Mouse (Mus musculus): ENCODE results near the gene Col4a3.

Col4a3 gene

DNA sequence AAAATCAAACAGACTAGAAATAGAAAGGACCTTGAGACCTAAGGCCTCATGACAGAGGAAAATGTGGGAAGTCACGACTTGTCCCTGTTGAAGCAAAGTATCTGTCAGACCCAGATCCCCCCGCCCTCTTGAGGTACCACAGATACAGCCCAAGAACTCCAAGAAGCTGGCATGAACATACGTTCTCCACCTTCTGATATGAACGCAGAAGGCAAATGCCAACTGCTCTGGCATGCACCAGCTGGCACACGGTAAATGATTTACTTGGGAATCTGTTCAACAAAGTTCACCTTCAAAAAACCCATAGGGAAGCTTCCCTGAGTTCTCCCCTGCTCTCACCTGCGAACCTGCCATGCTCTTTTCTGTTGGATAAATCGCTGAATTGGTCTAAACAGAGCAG lies 19.1 kb downstream of the Col4a3 start:
- no peak for DNase-seq (ENCODE audit: low read depth, low spot score)

DNA sequence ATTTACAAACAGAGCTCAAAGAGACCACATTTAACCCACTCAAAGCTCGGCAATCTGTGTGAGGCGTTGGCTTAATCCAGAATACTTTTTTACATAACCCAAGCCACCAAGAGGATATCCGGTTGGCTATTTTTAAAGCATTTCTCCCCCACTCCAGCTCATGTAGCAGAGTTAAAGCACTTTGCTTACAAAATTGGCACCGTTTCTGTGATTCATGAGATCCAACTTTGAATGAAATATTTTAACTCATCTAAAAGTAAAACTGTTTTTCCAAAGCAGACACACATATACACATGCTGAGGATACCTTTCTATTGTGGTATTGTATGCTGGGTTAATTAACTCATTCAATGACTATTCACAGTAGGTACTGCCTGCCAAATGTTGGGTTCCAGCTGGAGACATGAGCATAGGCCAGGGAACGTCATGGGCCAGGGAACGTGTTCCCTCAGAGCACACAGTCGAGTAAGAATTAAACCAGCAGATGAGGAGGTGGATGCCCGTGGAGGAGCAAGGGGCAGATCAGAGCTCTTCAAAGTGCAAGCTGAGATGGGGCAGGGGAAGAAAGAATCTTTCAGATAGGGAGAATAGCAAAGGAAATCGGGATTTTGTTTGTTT lies 22.0 kb downstream of the Col4a3 start:
- no peak for DNase-seq (ENCODE audit: low read depth, low spot score)

DNA sequence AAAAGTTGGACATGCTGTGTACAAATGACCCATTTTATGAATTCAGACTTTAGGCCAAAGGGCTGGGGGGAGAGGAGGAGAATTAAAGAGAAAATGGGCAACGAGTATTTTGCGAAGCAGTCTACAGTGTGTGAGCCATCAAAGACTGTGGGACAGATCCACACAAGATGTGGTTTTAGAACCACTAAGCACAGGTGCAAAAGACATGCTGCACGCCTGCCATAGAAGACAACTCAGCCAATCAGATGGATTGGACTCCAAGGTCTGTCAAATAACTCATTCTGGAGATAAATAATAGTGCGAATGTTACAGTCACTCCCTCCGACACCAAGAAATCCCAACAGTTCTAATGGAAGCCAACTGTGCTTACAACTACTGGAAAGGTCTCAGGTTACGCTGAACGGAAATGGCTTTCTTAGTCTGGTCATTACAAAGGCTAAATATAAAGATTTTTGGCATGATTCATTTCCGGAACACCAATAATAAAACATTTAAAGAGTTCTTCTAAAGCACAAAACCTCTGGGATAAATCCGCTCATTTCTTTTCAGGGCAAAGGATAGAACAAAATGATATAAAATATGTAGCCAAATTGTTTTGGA lies 25.4 kb downstream of the Col4a3 start:
- DNase-seq (ENCODE audit: low read depth, low spot score) = no peak

DNA sequence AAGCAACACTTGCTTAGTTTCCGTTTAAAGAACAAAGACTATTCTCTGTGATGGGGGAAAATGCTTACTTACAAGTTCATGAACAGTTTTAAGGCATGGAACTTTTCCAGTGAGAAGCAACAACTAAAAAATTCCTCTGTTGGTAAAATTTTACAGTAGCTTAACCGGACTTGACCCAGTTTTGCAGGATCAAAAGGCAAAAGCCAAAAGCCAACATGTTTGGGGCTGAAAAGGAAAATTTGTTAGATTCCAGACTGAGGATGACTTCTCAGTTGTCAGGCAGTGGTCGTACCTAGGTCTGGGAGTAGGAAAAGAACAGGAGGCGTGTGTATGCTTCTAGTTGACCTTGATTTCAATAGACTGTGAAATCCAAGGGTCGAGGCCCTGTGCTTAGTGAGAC lies 31.3 kb downstream of the Col4a3 start:
- DNase-seq (ENCODE audit: low read depth, low spot score) = no peak

DNA sequence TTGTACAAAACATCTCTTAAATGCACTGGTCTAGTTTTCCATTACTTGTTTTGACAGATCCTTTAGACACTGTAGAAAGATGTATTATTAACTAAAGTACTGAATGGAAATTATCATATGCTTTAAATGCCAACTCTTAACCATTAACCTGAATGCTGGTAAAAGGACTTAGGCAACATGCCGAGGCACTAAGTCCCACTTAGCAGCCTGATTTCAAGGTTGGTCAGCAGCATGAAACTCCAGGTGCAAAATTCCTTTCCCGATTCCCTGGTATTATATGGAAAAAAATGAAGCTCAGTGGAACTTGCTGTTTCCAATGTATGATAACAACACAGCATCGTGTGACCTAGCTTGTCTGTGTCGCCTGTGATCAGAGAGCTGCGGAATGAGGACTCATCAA lies 31.9 kb downstream of the Col4a3 start:
- no peak for DNase-seq (ENCODE audit: low read depth, low spot score)

DNA sequence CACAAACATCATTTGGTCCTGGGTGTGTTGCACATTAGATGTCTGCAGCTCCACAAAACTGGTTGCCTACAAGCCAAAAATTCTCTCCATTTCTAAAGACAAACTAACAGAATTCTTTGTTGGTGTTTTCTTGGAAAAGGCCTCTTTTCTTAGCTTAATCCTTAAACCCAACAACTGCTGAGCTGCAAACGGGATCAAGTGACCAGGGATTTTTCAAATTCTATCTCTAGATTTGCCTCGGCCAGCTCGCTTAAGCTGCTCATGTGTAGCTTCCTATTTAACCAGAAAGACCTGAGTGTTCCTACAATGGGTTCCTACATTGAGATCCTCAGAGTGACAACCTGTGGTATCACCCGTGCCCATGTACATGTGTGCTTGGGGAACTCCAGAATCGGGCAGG lies 33.3 kb downstream of the Col4a3 start:
- no peak for DNase-seq (ENCODE audit: low read depth, low spot score)

DNA sequence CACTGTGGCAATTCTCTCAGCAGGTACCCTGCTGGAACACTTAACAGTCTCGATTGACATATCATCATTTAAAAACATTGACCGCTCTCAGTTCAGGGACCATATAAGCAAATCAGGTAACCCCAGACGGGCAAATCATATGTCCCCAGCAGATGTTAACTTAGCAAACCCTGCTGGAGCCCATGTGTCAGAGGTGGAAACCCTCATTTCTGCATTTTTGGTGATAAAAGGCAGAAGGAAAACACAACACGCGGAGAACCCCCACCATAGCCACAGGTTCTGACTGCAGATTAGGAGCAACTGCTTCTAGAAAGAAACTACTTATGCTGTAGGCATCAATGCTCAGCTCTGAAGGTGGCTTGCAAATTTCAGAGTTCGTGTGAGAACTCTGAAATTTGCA lies 38.2 kb downstream of the Col4a3 start:
- DNase-seq (ENCODE audit: low read depth, low spot score) = no peak

DNA sequence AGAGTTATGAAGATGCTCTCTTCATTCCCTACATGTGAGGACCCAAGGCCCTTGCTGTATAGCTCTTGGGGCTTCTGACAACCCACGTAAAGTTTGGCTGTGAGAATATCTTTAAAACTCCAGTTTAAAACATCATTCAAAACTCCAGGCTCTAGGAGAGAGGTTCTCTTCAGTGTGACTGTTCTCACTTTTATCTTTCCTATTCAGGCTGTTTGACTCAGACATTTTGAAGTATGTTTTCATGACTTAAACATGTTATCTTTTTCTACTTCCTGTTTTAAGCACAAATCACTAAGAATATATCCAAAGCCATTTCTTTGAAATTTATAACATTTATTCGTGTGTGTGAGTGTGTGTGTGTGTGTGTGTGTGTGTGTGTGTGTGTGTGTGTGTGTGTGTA lies 38.8 kb downstream of the Col4a3 start:
- DNase-seq (ENCODE audit: low read depth, low spot score) = no peak

DNA sequence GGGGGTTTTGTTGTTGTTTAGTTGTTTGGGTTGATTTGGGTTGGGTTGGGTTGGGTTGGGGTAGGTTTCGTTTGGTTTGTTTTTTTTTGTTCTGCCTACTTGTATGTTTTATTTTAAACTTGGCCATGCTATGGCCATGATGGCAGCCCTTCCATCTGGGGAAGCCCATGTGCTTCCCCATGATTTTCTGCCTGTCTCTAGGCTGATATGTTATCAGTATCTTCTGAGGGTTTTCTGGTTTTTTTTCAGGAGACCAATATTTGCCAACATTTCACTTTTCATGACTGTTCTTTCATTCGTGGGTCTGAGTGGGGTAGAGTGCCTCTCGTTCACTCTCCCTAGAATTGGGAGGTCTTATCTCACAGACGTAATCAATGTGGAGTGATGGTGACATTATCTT lies 40.9 kb downstream of the Col4a3 start:
- no peak for DNase-seq (ENCODE audit: low read depth, low spot score)

DNA sequence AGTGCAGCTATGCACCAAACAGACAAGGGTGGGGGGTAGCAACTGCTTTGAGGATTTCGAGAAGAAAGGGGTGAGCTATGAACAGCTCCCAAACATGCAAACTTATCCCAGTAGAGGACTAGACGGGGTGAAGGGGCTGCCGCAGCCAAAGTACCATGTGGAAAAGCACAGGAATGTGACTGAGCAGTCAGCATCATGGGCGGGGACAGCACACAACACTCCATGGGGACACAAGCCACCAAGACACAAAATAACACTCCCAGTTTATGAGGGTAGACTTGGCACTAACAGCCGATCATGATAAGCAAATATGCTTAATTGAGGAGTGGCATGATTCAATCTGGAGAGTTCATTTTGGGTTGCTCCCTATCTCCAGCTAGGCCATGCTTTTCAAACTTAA lies 42.8 kb downstream of the Col4a3 start:
- DNase-seq (ENCODE audit: low read depth, low spot score) = no peak

DNA sequence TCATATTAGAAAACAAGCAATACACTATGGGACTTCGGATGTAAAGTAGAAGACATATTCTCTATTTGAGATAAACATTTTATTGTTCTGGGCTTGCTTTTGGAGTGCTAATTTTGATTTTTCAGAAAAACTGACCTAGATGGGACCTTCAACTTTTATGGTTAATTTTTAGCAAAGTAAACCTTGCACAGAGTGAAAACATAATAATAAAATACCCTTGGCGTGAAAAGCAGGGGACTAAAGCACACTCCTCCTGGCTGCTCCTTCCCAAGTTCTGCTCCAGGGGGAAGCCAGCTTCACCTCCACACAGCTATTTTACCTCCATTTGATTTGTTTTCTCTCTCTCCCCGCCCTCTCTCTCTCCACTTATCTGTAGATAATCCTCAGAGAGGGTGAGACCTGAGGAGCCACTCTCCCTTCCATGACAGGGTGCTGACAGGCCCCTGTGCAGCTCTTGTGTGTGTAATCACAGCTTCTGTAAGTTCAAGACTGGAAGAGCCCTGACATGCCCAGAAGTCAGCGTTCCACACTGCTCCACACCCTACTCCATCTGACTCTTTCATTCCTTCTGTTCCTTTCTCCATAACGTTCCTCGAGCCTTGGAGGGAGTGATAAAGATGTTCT lies 44.6 kb downstream of the Col4a3 start:
- no peak for DNase-seq (ENCODE audit: low read depth, low spot score)

DNA sequence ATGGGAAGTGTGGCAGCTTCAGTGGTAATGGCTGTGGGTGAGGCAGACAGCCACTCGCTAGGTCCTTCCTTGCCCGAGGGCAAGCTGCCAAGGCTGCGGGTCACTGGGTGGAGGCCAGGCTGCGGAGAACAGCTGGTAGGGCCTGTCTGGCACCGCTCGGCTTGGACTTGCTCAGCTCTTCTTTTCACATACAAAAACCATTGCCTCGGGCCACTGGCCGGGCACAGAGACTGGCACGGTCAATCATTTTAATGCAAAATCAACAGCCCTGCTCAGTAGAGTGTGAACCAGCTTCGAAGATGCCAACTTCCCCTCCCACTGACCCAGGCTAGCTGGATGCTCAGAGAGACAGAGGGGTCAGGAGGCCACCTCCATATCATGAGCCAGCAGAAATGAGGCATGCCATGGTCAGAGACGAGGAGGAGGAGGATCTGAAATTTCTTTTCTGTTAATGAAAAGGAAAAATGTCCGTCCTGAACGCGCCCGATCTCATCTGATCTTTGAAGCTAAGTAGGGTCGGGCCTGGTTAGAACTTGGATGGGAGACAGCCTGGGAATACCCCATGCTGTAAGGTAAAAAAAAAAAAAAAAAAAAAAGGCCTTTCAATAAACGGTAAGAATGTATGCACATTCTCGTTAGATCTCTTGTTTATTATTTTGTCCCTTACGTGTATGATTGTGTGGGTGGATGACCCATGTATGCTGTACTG lies 48.0 kb downstream of the Col4a3 start:
- no peak for DNase-seq (ENCODE audit: low read depth, low spot score)

DNA sequence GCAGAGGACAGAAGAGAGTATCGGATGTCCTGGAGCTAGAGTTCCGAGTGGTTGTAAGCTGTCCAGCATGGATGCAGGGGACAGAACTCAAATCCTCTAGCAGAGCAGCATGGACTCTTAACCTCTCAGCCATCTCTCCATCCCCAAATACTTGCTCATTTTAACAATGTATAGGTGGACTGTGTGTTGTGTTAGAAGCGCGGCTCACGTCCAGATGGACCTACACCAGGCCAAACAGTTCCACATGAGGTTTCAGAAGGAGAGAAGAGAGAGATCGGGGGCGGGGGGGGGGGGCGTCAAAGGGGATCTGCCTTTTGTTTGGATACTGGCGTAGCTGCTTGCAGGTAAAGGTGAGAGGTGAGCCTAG lies 48.5 kb downstream of the Col4a3 start:
- no peak for DNase-seq (ENCODE audit: low read depth, low spot score)

DNA sequence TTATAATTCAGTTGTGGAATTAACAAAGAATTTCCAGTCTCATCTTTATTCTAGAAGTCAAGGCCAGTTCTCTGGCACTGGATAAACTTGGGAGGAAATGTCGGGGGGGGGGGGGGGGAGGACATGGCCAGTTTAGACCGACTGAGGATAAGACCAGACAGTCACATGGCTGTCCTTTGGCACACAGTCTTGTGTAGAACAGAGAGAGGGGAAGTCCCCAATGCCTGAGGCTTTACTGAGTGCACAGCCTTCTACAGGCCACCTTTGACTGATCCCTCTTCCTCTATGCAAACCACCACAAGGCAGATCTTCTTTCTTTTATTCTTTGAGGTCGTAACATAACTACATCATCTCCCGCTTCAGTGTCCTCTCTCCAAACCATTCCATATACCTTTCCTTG lies 49.6 kb downstream of the Col4a3 start:
- DNase-seq (ENCODE audit: low read depth, low spot score) = no peak

DNA sequence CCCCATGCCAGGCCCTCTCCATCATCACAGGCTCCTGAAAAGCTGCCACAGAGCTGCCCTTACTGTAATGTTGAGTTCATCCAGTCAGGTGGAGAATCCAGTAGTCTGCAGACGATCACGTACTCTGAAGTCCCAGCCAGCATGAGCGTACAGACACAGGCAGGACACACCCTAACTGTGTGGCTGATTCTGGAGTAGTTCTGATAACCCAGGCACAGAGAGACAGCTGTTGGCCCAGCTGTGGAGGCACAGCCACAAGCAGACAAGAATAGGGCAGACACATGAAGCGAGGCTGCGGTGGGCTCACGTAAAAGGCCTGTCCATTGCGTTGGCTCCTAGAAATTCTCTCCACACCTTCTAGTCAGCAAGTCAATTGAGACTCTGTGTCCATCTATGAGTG lies 50.7 kb downstream of the Col4a3 start:
- DNase-seq (ENCODE audit: low read depth, low spot score) = no peak

DNA sequence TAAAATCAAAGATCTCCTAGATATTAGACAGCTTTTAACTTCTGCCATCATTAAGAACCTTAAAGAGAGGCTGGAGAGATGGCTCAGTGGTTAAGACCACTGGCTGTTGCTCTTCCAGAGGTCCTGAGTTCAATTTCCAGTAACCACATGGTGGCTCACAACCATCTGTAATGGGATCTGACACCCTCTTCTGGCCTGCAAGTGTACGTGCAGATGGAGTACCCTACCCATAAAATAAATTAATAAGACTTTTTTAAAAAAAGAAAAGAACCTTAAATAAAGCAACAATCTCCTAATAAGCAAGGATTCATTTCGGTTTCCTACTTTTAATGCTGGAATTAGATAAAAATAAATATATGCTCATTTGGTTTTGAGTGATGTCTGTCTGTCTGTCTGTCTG lies 51.7 kb downstream of the Col4a3 start:
- DNase-seq (ENCODE audit: low read depth, low spot score) = no peak

DNA sequence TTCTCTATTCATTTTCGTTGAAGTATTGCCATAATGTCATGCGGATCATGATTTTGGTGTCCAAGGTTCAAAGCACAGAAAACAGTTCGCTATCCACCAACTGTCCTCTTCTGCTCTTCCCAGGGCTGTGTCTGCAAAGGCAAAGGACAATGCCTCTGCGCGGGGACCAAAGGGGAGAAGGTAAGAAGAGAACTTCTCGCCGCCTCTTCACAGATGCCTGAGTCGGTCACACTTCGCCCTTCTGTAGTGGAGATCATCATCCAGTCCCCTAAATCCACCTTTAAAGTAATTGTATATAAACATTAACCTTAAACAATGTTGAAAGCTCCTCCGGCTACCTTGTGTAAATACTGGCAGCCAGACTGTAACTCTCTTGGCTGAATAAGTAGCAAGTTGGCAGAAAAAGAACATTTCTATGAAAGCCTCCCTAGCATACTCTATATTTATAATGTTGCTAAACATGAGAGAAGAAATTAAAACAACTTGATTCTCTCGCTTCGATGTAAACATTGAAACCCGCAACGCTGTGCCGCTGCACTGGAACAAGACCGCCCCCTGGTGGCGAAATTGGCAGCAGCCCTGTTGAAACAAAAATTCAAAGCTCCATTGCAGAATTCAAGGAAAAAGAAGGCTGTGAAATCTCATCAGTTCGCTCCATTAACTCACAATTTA lies 54.7 kb downstream of the Col4a3 start:
- no peak for DNase-seq (ENCODE audit: low read depth, low spot score)

DNA sequence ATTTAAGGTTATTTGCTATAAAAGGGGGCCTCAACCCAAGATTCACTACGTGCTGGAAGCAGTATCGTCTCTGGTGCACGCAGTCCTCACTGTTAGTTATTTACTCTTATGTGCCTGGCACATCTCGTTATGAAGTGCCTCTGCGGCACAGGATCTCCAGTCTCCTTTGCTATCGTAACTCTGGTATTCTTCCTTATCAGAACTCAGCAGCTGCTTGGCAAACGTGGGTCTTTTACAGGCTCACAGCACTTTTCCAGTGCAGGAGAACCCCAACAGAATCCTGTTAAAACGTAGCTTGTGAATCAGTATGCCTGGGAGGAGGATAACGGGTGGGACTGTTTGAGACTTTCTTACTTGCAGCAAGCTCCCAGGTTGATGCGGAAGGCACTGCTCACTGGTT lies 61.3 kb downstream of the Col4a3 start:
- no peak for DNase-seq (ENCODE audit: low read depth, low spot score)

DNA sequence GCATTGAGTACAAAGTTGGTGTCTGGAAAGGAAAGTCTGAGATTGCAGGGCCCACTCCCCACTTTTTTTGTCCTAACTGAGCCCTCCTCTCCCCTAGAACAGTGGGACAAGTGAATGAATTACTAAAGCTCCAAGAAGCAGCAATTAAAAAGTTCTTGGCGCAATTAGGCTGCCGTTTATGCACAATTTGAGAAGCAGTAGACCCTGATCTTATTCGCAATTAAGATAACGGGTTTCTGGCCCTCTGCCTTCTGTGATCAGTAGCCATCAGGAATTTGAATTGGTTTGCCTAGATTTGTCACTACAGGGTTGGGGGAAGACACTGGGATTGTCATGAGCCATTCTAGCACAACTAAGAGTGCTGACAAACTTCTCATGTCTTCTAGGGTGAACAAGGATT lies 64.1 kb downstream of the Col4a3 start:
- DNase-seq (ENCODE audit: low read depth, low spot score) = no peak

DNA sequence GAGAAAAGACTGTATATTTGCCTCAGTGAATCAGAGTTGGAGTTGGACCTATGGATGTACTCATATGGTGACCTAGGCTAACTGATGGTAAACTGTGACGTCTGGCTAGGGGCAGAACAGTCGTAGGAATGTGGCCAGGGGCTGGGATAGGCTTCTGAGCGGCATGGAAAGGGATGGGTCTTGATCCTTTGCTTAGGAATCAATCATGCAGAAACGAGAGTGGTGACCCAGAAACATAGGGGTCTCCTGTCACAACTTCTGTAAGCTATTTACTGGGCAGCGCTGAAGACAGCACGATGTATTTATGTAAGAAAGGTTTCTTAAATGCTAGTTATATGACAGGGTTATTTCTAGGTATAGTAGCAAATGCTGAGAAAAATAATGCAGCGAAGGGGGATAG lies 67.3 kb downstream of the Col4a3 start:
- no peak for DNase-seq (ENCODE audit: low read depth, low spot score)

DNA sequence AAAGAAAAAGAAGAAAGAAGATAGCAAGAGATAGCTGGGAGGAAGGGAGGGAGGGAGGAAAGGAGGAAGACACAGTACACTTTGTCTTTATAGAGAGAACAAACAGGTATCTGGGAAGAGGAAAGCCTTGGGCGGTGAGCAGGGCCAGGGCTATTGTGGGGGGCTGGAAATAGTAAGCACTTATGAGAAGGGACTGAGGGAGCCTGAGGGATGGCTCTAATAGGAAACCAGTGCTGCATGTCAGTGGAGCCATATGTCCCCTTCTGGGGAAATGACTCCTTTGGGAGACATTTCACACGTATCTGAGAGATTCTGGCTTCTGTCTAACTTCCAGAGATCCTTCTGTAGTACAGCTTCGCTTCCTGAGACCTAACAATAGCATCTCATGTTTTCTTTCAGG lies 69.7 kb downstream of the Col4a3 start:
- no peak for DNase-seq (ENCODE audit: low read depth, low spot score)

DNA sequence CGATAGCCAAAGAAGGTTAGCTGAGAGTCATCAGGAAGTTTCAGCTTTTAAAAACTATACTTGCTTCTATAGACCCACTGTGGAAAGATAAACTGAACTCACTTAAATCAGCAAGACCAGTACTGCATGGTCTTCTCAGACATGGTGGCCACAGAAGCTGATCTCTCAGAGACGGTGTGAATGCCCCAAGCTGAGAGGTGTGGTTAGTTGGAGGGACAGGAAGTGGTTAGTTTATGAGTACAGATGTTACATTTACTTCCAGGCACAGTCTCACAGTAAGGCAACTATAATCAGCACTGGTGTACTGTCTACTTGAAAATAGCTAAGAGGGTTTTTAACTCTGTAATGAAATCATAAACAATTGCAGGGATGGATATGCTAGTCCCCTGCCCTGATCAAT lies 75.5 kb downstream of the Col4a3 start:
- no peak for DNase-seq (ENCODE audit: low read depth, low spot score)

DNA sequence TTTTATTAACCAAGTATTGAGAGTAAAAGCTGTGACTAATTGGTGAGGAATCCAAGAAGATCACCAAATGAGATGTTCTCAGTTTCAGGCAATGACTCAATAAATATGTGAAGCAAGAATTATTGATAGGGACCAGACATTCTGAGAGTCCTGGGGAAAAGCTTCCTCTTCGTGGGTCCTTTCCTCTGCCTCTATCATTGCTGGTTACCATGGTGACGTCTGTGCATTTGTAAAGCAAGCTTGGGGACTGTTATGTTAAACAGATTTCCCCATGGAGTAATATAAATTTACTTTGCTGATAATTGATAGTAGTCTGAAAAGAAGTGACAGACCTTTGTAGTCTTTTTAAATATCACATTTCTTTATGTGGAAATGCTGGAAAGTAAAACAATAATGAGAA lies 76.8 kb downstream of the Col4a3 start:
- no peak for DNase-seq (ENCODE audit: low read depth, low spot score)

Data from WW6 (cell line).